Mouse (Mus musculus) embryonic facial prominence, embryonic 14.5 days (tissue): Measurements from ENCODE around the gene Cnot6l. TPM values are rescaled to one million over a fixed set of nuclear protein-coding genes. Genes with fewer than 3 reads are reported as not detected.

Experiments used
- ATAC-seq: fragments of 200-750 bp; cut with Nextera tagmentation; 2 replicates; pipeline ENCODE4 v1.8.0; 2017; ENCODE audit warnings: low read depth, moderate number of reproducible peaks, moderate TSS enrichment
- DNase-seq: peaks from one replicate; pipeline ENCODE4 v3.0.0-alpha.2; 2015; ENCODE audit warnings: low spot score
- H3K27ac ChIP-seq: fragments of 300-500 bp; sonication (generic); replicated peaks from 2 replicates; pipeline ENCODE4 v1.5.1; 2014; ENCODE audit warnings: low read depth, mild to moderate bottlenecking, low read length, moderate library complexity
- H3K27me3 ChIP-seq: fragments of 300-500 bp; sonication (generic); replicated peaks from 2 replicates; pipeline ENCODE4 v1.6.1; 2014; ENCODE audit warnings: low read length; ENCODE audit not compliant: control insufficient read depth, insufficient read depth
- H3K36me3 ChIP-seq: fragments of 300-500 bp; sonication (generic); 2 replicates; pipeline ENCODE4 v1.6.1; 2014; ENCODE audit warnings: low read length, mixed read lengths; ENCODE audit not compliant: control insufficient read depth, insufficient read depth
- H3K4me1 ChIP-seq: fragments of 300-500 bp; sonication (generic); 2 replicates; pipeline ENCODE4 v1.6.1; 2014; ENCODE audit warnings: antibody characterized with exemption, low read length; ENCODE audit not compliant: control insufficient read depth, insufficient read depth
- H3K4me2 ChIP-seq: fragments of 300-500 bp; sonication (generic); 2 replicates; pipeline ENCODE4 v1.6.1; 2014; ENCODE audit warnings: low read depth, mild to moderate bottlenecking, low read length, moderate library complexity, mixed read lengths
- H3K4me3 ChIP-seq: fragments of 300-500 bp; sonication (generic); 2 replicates; pipeline ENCODE4 v1.5.1; 2014; ENCODE audit warnings: low read depth, mild to moderate bottlenecking, low read length
- H3K9ac ChIP-seq: fragments of 300-500 bp; sonication (generic); 2 replicates; pipeline ENCODE4 v1.6.1; 2014; ENCODE audit warnings: low read depth, mild to moderate bottlenecking, low read length, moderate library complexity, mixed read lengths
- H3K9me3 ChIP-seq: fragments of 300-500 bp; sonication (generic); 2 replicates; pipeline ENCODE4 v1.6.1; 2016; ENCODE audit warnings: low read length; ENCODE audit not compliant: control insufficient read depth
- WGBS: fragments of 180-500 bp; shearing (Covaris S2); extraction: QIAGEN DNeasy Blood & Tissue Kit; methylation state at CpG from one replicate; pipeline ENCODE4 v1.1.7; 2014; 5-methylcytosine and 5-hydroxymethylcytosine counted together
- polyA plus RNA-seq: library from polyadenylated mRNA; unstranded; fragments of >200 nt; fragmentation: Nextera tagmentation; extraction: Ambion mirVana; gene quantifications from 2 replicates; pipeline ENCODE4 v1.2.1, GENCODE M21; 2014

Gene Cnot6l
- 25.9 and 30.2 TPM in 2 replicates for polyA plus RNA-seq

DNA sequence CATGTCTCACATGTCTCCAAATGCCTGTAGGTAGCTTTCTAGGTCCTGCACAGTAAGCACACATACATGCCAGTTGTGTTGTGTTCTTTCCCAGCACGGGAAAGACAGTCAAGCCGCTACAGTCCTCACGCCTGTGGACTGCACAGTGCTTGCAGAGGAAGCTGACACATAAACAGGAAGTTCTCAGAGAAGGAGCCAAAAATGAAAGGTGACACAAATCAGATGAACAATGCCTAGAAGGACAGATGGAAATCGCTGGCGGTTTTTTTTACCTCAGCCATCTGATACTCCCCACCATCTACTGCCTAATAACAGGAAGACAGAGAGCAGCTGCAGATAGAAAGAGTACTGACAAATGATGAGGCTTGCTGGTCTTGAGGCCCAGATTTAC, at the start of gene Cnot6l:
Cnot6l (minus strand) TSS at position 151 of the 391 bp plus-strand sequence.
- ATAC-seq (no peak), DNase-seq (peak; percentile 77)
- Histone ChIP-seq H3K27ac (peak within 1 kb of the TSS; percentile 98), H3K4me1 (peaks cover 9% of the 10 kb centered on the region; the same call in 1 of the 2 replicates), H3K9ac (peak within 1 kb of the TSS; percentile 98), H3K4me2 (peak within 1 kb of the TSS; percentile 77), H3K36me3 (no peaks in the 10 kb centered on the region), H3K27me3 (no peaks in the 10 kb centered on the region), H3K4me3 (peak within 1 kb of the TSS; percentile 94), H3K9me3 (peaks cover 3% of the 10 kb centered on the region; the same call in 1 of the 2 replicates)
- WGBS = 17% methylated on average over 5 of the region's 5 CpGs

GRCm38 (mm10) chr5:96209916-96210583, 46.1 kb upstream of the Cnot6l start:
- ATAC-seq (peak; percentile 97), DNase-seq (peak; percentile 96)
- WGBS = under 1% methylated on average over 35 of the region's 35 CpGs
- peaks cover 13% of the 10 kb centered on the region for H3K36me3 ChIP-seq
- peaks cover 18% of the 10 kb centered on the region for H3K4me1 ChIP-seq
- H3K4me3 ChIP-seq = peak overlapping the region; percentile 65
- H3K9me3 ChIP-seq = no peaks in the 10 kb centered on the region
- H3K27ac ChIP-seq = peak overlapping the region; percentile 83
- H3K27me3 ChIP-seq = no peaks in the 10 kb centered on the region
- H3K4me2 ChIP-seq = peak overlapping the region; percentile 73
- H3K9ac ChIP-seq = peak overlapping the region; percentile 73

DNA sequence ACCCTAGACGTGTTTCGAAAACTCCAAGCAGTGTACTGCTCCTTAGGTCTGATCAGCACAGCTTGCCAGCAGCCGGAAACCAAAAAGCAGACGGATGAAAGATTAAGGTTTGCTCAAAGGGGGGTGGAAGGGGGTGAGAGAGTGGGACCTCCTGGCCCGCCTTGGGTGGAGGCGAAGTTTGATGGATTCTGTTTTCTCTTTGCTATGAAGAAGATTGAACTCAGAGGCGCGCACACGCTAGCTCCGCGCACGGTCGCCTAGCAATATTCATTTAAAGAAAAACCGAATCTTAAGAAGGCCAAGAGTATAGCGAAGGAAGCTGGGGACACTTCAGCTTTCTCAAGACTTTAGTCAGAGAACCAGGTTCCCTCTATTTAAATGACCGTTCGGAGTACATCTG, 45.5 kb upstream of the Cnot6l start, which contains the start of gene Mrpl1:
Mrpl1 (plus strand) TSS at position 35 of the 400 bp plus-strand sequence.
- DNase-seq (peak; percentile 49), ATAC-seq (peak; percentile 48)
- Histone ChIP-seq H3K9ac (peak within 1 kb of the TSS; percentile 73), H3K4me2 (peak within 1 kb of the TSS; percentile 73), H3K36me3 (peaks cover 8% of the 10 kb centered on the region), H3K9me3 (no peaks in the 10 kb centered on the region), H3K27me3 (no peaks in the 10 kb centered on the region), H3K27ac (peak within 1 kb of the TSS; percentile 83), H3K4me1 (peaks cover 18% of the 10 kb centered on the region), H3K4me3 (peak within 1 kb of the TSS; percentile 65)
- WGBS = 1% methylated on average over 17 of the region's 17 CpGs

DNA sequence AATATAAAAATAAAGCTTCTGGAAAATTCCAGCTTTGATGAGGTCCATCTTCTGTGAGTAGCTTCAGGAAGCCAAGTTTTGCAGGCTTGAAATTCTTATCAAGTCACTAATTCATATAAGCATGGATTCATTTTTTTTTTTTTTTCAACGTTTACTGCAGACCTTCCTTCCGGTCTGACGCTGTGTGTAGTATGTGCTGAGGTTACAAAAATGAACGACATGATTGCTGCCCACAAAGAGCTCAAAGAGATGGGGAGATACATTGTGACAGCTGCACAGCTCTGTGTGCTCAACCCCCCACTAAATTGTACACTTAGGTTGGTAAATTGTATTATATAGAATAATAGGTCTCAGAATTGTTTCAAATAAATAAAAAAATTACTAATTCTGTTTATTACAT, 44.6 kb upstream of the Cnot6l start:
- Histone ChIP-seq H3K9me3 (no peaks in the 10 kb centered on the region), H3K4me2 (0 out of 2 replicates have a peak overlapping the region, but pooled peaks have one; percentile 71), H3K4me3 (no peak overlapping the region), H3K4me1 (peaks cover 18% of the 10 kb centered on the region), H3K9ac (no peak overlapping the region), H3K27ac (0 out of 2 replicates have a peak overlapping the region, but pooled peaks have one; percentile 83), H3K36me3 (no peaks in the 10 kb centered on the region), H3K27me3 (no peaks in the 10 kb centered on the region)
- 49% methylated on average over 4 of the region's 4 CpGs for WGBS
- ATAC-seq = no peak
- no peak for DNase-seq

- WGBS = 80% methylated on average over 2 of the region's 2 CpGs
- no peak for ATAC-seq
These were observed 43.6 kb upstream of the Cnot6l start for GRCm38 (mm10) chr5:96207531-96207930.

GRCm38 (mm10) chr5:96206897-96207296, 42.9 kb upstream of the Cnot6l start:
- Histone ChIP-seq H3K4me2 (no peak overlapping the region), H3K36me3 (no peaks in the 10 kb centered on the region), H3K9ac (no peak overlapping the region), H3K9me3 (no peaks in the 10 kb centered on the region), H3K27ac (no peak overlapping the region), H3K4me3 (no peak overlapping the region), H3K4me1 (peaks cover 18% of the 10 kb centered on the region), H3K27me3 (no peaks in the 10 kb centered on the region)
- DNase-seq (peak; percentile 78), ATAC-seq (no peak)
- WGBS = 35% methylated on average over 2 of the region's 2 CpGs

More at GRCm38 (mm10) chr5:96207531-96207930, 43.6 kb upstream of the Cnot6l start:
- H3K4me2 ChIP-seq = no peak overlapping the region
- H3K27me3 ChIP-seq = no peaks in the 10 kb centered on the region
- no peaks in the 10 kb centered on the region for H3K9me3 ChIP-seq
- no peak overlapping the region for H3K9ac ChIP-seq
- peaks cover 18% of the 10 kb centered on the region for H3K4me1 ChIP-seq
- H3K36me3 ChIP-seq = no peaks in the 10 kb centered on the region
- H3K4me3 ChIP-seq = no peak overlapping the region
- H3K27ac ChIP-seq = no peak overlapping the region
- DNase-seq = no peak

GRCm38 (mm10) chr5:96201462-96202154, 37.6 kb upstream of the Cnot6l start:
- Histone ChIP-seq H3K36me3 (no peaks in the 10 kb centered on the region), H3K9me3 (no peaks in the 10 kb centered on the region), H3K4me3 (no peak overlapping the region), H3K4me2 (no peak overlapping the region), H3K27me3 (no peaks in the 10 kb centered on the region), H3K9ac (no peak overlapping the region), H3K27ac (no peak overlapping the region), H3K4me1 (peaks cover 5% of the 10 kb centered on the region; the same call in 1 of the 2 replicates)
- 73% methylated on average over 10 of the region's 10 CpGs for WGBS
- DNase-seq (no peak), ATAC-seq (no peak)

DNA sequence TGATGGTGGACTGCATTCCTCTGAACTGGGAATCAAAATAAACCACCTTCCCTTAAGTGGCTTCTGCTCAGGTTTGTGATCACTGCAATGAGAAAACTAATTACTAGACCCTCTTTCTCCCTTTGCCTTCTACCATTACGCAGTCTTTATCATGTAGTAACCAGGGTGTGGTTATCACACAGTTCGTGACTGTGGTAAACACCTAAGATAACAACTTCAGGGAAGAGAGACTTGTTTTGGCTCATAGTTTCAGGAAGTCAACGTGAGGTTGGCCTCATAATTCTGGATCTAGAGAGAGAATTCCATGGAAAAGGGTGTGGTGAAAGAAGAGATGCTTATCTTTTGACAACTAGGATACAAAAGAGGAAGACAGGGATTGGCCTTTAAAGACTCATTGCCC, 36.3 kb upstream of the Cnot6l start:
- Histone ChIP-seq H3K4me3 (no peak overlapping the region), H3K27me3 (no peaks in the 10 kb centered on the region), H3K36me3 (no peaks in the 10 kb centered on the region), H3K9me3 (no peaks in the 10 kb centered on the region), H3K4me2 (no peak overlapping the region), H3K4me1 (no peaks in the 10 kb centered on the region), H3K27ac (no peak overlapping the region), H3K9ac (no peak overlapping the region)
- DNase-seq (no peak), ATAC-seq (no peak)
- WGBS = 85% methylated on average over 3 of the region's 3 CpGs
